Mouse (Mus musculus) bone marrow macrophage, adult 2 months (primary cell): ENCODE measurements at regions not wholly inside any gene's neighbourhood (a gene's known extent, or its start where the extent isn't known, plus 50 kb on each side); places are given as distances from the start of the nearest gene placed in this dataset.

Experiments
- CTCF ChIP-seq: IDR thresholded peaks from 2 replicates; pipeline ENCODE4 v1.5.1; 2012; ENCODE audit warnings: low read depth, mild to moderate bottlenecking, low read length, moderate library complexity
- POLR2A ChIP-seq: IDR thresholded peaks from 2 replicates; pipeline ENCODE4 v1.6.1; 2012; ENCODE audit warnings: mild to moderate bottlenecking, low read depth, low read length, borderline replicate concordance

DNA sequence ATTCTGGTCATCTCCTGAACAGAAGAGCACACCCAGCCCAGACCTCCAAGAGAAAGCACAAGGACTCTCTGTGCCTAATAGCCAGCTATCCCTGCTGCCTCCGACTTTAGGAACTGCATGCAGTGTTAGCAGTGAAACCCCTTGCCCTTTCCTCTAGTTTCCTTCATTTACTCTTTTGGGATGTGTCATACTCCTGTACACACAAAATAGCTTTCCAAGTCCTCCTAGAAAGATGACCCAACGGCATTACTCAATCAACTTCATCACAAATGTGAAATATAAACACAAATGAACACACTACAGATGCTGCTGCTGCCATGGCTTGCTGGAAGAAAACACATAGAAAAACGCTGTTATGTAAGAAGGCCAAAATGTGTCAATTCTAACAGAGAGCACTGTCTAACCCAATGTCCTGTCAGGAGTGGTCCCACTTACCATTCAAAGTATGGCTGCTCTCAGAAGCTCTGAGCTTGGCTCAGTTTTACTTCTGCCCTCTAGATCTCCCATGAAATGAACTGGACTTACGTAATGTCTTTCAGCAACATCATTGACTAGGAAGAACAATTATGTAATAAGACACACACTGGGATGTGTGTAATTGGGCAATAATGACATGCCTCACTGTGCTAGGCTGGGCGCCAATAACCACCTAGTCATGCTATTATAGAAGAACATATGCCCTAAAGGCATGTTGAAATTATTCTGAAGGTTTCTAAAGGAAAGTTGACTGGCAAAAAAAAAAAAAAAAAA, 94.5 kb downstream of the Lmo4 start:
- TF ChIP-seq CTCF (no peak), POLR2A (no peak)
